Mouse (Mus musculus): ENCODE data around the gene Osbpl10.

GRCm38 (mm10) chr9:115214572-115215571 is 236.5 kb downstream of the Osbpl10 start:
- TF ChIP-seq POLR2A (IDR thresholded peaks at IDR 0.05; ENCODE audit: insufficient read depth, low read length) (no peak), CTCF (IDR thresholded peaks at IDR 0.05; ENCODE audit: low read depth, low read length) (no peak)

All from ES-Bruce4 (cell line).